Mouse (Mus musculus): ENCODE results near the gene Rhov. TPM values are rescaled to one million over a fixed set of nuclear protein-coding genes. Genes with fewer than 3 reads are reported as not detected.

The Rhov gene
- polyA plus RNA-seq (2015; fragmentation: Nextera tagmentation; extraction: Ambion mirVana) = 47.5 and 53.8 TPM in 2 replicates

DNA sequence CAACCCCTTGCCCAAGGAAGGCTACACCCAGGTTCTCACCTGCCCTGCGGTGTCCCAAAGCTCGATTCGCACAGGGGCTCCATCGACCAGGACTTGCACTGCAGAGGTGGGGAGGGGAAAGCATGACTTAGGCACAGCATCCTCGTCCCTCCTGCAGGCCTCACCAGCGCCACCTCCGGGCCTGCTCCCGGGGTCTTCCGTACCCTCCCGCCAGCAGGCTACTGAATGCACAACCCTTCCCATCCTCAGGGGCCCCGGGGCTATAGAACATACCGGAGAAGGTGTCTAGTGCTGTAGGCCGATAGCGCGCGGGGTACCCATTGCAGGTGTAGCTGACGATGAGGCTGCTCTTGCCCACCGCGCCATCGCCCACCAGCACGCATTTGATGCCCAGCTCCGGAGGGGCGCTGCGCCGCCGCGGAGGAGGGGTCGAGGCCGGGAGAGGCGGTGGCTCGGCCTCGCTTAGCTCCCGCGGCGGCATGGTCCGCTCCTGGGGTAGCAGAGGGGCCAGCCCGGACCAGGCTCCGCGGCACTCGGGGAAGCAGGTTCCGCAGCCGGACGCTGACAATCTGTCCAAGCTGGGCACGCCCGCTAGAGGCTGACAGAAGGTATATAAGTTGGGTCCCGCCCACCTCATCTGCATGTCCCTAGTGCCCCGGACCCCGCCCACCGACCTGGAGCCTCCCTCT, at the start of gene Rhov:
Gene Rhov, minus strand, starts transcription at position 630 of the 689 bp plus-strand sequence.
- no peaks in the 10 kb centered on the region for H3K9me3 ChIP-seq (replicated peaks; ENCODE audit: control insufficient read depth, low read length, poor library complexity, severe bottlenecking)
- no peaks in the 10 kb centered on the region for H3K27me3 ChIP-seq (ENCODE audit: control insufficient read depth, insufficient read depth, low read depth, low read length)
- H3K4me1 ChIP-seq (ENCODE audit: control insufficient read depth, insufficient read depth, low read length) = peaks cover 21% of the 10 kb centered on the region
- peak within 1 kb of the TSS; percentile 85 for H3K27ac ChIP-seq (ENCODE audit: low read length)
- ATAC-seq = peak; percentile 92
- peak within 1 kb of the TSS; percentile 96 for H3K9ac ChIP-seq (ENCODE audit: low read depth, low read length)
- H3K4me3 ChIP-seq (ENCODE audit: low read depth, low read length) = peak within 1 kb of the TSS; percentile 86
- peak within 1 kb of the TSS; percentile 65 for H3K4me2 ChIP-seq (ENCODE audit: low read length)
- whole genome bisulfite sequencing = under 1% methylated on average over 46 of the region's 49 CpGs
- no peaks in the 10 kb centered on the region for H3K36me3 ChIP-seq (ENCODE audit: control insufficient read depth, insufficient read depth, low read length)

DNA sequence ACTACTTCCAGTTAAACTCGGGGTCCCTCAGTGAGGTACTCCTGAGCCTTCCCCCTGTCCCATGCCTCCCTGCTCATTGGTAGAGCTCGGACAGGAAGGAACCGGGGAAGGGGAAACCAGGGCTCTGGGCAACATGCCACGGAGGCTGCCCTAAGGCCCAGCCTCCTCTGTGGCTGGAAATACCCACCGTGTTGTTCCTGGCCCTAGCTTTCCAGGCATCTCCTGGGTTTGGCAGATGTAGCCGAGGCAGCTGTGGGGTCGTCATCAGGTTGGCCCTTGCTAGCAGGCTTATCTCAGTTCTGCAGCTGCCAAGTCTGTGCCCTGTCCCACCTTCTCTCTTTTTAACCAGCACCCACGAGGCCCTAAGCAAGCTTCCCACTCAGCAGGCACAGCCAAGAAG, 49.5 kb upstream of the Rhov start:
- no peak overlapping the region for H3K4me3 ChIP-seq (ENCODE audit: low read depth, low read length)
- H3K27me3 ChIP-seq (ENCODE audit: control insufficient read depth, insufficient read depth, low read depth, low read length) = peaks cover 61% of the 10 kb centered on the region
- no peak for ATAC-seq
- no peaks in the 10 kb centered on the region for H3K9me3 ChIP-seq (replicated peaks; ENCODE audit: control insufficient read depth, low read length, poor library complexity, severe bottlenecking)
- H3K4me2 ChIP-seq (ENCODE audit: low read length) = no peak overlapping the region
- H3K4me1 ChIP-seq (ENCODE audit: control insufficient read depth, insufficient read depth, low read length) = peaks cover 30% of the 10 kb centered on the region
- no peaks in the 10 kb centered on the region for H3K36me3 ChIP-seq (ENCODE audit: control insufficient read depth, insufficient read depth, low read length)
- WGBS = 72% methylated on average over 8 of the region's 8 CpGs
- H3K27ac ChIP-seq (ENCODE audit: low read length) = no peak overlapping the region
- no peak overlapping the region for H3K9ac ChIP-seq (ENCODE audit: low read depth, low read length)

DNA sequence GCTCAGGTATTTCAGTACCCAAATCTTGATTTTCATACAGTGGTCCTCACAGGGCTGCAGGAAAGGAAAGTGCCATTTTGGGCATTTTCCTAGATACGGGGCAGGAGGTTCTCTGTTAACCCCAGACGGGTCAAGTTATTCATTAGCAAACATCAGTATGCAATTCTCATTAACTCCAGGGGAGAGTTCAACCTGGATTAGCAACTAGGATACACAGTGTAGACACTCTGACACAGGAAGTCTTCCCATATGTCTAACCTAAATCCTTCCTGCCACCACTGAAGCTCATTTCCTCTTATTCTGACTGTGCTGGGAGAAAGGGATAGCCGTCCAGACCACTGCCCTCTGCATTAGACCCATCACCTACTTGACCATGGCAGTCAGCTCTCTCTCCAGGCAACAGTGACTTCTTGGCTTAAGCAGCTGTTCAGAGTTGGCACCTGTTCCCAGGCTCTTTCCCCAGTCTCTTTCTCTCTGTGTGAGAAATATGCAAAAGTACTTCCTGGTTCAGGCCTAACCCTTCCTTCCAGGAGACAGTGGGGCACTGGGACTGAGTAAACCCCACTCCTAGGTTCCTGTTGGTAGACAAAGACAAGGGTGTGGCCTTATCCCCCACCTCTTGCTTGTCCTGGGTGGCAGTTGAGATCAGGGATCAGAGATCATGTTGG, 47.1 kb upstream of the Rhov start:
- no peak overlapping the region for H3K4me3 ChIP-seq (ENCODE audit: low read depth, low read length)
- no peak overlapping the region for H3K4me2 ChIP-seq (ENCODE audit: low read length)
- no peak overlapping the region for H3K9ac ChIP-seq (ENCODE audit: low read depth, low read length)
- WGBS = 78% methylated on average over 3 of the region's 3 CpGs
- H3K27ac ChIP-seq (ENCODE audit: low read length) = no peak overlapping the region
- peaks cover 48% of the 10 kb centered on the region for H3K27me3 ChIP-seq (ENCODE audit: control insufficient read depth, insufficient read depth, low read depth, low read length)
- peaks cover 17% of the 10 kb centered on the region for H3K4me1 ChIP-seq (ENCODE audit: control insufficient read depth, insufficient read depth, low read length)
- no peak for ATAC-seq
- H3K9me3 ChIP-seq (replicated peaks; ENCODE audit: control insufficient read depth, low read length, poor library complexity, severe bottlenecking) = no peaks in the 10 kb centered on the region
- no peaks in the 10 kb centered on the region for H3K36me3 ChIP-seq (ENCODE audit: control insufficient read depth, insufficient read depth, low read length)

DNA sequence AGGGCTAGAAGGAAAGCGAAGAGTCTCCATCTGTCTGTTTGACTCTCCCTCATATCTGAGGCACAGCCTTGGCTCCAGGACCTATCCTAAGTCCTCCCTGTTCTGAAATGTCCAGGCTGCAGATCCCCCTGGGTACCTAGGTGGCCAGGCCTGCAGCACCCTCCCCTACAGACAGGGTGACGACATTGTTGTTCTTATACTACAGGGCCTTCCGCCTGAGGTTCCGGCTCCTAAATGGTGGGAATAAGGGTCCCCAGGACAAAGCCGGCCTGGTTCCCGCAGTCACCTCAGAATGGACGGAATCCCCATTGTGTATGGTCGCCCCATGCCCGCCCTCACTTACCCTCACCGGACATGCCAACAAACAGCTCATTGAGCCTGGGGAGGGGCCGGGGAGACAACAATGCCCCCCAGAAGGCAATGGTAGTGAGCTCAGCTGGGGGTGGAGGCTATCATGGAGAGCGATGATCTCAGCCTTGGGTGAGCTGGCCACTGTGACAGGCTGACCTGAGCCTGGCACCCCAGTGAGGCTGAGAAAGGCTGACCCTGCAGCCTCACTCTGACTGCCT, 43.8 kb upstream of the Rhov start:
- no peak overlapping the region for H3K27ac ChIP-seq (ENCODE audit: low read length)
- H3K36me3 ChIP-seq (ENCODE audit: control insufficient read depth, insufficient read depth, low read length) = no peaks in the 10 kb centered on the region
- no peak overlapping the region for H3K9ac ChIP-seq (ENCODE audit: low read depth, low read length)
- no peak for ATAC-seq
- no peaks in the 10 kb centered on the region for H3K4me1 ChIP-seq (ENCODE audit: control insufficient read depth, insufficient read depth, low read length)
- no peak overlapping the region for H3K4me3 ChIP-seq (ENCODE audit: low read depth, low read length)
- no peak overlapping the region for H3K4me2 ChIP-seq (ENCODE audit: low read length)
- H3K9me3 ChIP-seq (replicated peaks; ENCODE audit: control insufficient read depth, low read length, poor library complexity, severe bottlenecking) = no peaks in the 10 kb centered on the region
- H3K27me3 ChIP-seq (ENCODE audit: control insufficient read depth, insufficient read depth, low read depth, low read length) = peaks cover 24% of the 10 kb centered on the region
- WGBS = 60% methylated on average over 12 of the region's 12 CpGs

DNA sequence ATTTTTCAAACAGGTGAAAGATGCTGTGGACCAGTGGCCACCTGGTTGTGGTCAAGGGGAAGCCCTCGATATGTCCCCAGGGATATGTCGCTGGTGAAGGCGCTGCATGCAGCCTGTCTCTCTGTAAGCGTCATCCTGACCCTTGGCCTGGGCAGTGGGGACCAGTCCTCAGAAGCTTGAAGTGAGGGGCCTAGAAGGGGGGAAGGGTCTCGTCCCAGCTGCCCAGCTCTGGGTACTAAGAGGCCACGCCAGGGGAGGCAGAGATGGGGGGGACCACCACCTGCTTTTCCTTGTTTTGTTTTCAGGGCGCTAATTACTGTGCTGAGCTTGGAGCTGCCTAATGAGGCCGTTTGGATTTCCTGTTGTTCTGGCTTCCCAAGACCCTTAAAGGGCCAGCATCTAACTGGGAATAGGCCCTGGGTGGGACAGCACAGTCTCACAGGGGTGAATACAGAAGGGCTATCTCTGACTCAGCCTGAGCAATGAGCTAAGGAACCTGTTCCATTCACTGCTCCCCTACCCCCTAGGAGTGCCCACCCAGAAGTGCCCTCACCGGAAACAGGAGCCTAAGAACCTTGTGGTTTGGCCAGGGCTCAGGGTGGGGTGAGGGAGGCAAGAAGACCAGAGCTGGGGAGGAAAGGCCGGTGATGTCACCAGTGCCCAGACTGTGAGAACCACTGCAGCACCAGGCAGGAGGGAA, 42.9 kb upstream of the Rhov start:
- Histone ChIP-seq H3K27ac (ENCODE audit: low read length) (no peak overlapping the region), H3K9ac (ENCODE audit: low read depth, low read length) (no peak overlapping the region), H3K27me3 (ENCODE audit: control insufficient read depth, insufficient read depth, low read depth, low read length) (peaks cover 21% of the 10 kb centered on the region), H3K4me3 (ENCODE audit: low read depth, low read length) (no peak overlapping the region), H3K36me3 (ENCODE audit: control insufficient read depth, insufficient read depth, low read length) (no peaks in the 10 kb centered on the region), H3K4me1 (ENCODE audit: control insufficient read depth, insufficient read depth, low read length) (no peaks in the 10 kb centered on the region), H3K9me3 (replicated peaks; ENCODE audit: control insufficient read depth, low read length, poor library complexity, severe bottlenecking) (no peaks in the 10 kb centered on the region), H3K4me2 (ENCODE audit: low read length) (no peak overlapping the region)
- ATAC-seq = no peak
- 28% methylated on average over 10 of the region's 10 CpGs for WGBS

DNA sequence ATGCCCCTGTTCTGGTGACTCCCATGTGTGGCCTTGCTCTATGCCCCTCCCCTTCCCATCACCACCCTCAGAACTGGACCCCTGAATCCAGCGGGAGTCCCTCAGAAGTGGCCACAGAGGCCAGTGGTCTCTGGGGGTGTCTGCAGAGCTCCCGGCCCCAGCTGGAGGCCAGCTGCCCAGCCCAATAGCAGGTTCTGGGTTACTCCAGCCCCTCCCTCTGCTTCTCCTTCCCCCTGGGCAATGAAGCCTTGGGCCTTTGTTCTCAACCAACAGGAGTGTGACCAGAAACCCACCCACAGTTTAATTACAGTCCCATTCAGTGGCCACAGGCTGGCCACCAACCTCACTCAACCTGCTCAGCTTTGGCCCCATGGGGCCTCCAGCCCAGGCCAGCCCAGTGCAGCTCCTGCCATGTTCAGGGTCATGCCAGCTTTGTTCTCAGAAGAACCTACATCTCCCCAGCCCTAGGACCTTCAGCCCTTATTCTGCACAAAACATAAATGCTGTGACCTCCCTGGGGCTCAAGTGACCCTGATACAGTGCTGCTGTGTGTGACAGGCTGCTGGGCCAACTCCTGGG, 41.4 kb upstream of the Rhov start:
- H3K9ac ChIP-seq (ENCODE audit: low read depth, low read length) = no peak overlapping the region
- ATAC-seq = no peak
- no peak overlapping the region for H3K4me2 ChIP-seq (ENCODE audit: low read length)
- no peaks in the 10 kb centered on the region for H3K9me3 ChIP-seq (replicated peaks; ENCODE audit: control insufficient read depth, low read length, poor library complexity, severe bottlenecking)
- no peak overlapping the region for H3K4me3 ChIP-seq (ENCODE audit: low read depth, low read length)
- peaks cover 9% of the 10 kb centered on the region for H3K27me3 ChIP-seq (ENCODE audit: control insufficient read depth, insufficient read depth, low read depth, low read length)
- H3K4me1 ChIP-seq (ENCODE audit: control insufficient read depth, insufficient read depth, low read length) = no peaks in the 10 kb centered on the region
- WGBS = 27% methylated on average over 2 of the region's 2 CpGs
- no peak overlapping the region for H3K27ac ChIP-seq (ENCODE audit: low read length)
- H3K36me3 ChIP-seq (ENCODE audit: control insufficient read depth, insufficient read depth, low read length) = no peaks in the 10 kb centered on the region

DNA sequence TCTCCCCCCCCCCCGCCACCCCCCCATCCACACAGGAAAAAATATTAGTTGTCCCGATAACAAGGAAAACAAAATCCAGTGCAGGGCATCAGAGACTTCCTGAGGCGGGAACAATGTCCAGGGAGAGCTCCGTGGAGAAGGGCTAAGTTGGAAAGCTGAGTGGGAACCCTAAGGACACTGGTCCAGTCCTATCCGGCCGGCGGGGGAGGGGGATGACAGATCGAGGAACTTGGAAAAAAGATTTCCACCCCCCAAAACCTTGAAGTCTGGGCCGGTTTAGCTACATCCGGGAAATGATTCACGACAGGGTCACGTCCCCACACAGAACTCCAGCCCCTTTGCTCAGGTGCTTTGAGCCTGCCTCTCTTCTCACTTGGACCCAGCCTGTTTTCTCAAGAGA, 40.5 kb upstream of the Rhov start:
- Histone ChIP-seq H3K4me2 (ENCODE audit: low read length) (no peak overlapping the region), H3K27ac (ENCODE audit: low read length) (no peak overlapping the region), H3K36me3 (ENCODE audit: control insufficient read depth, insufficient read depth, low read length) (no peaks in the 10 kb centered on the region), H3K9me3 (replicated peaks; ENCODE audit: control insufficient read depth, low read length, poor library complexity, severe bottlenecking) (no peaks in the 10 kb centered on the region), H3K27me3 (ENCODE audit: control insufficient read depth, insufficient read depth, low read depth, low read length) (peaks cover 9% of the 10 kb centered on the region), H3K4me3 (ENCODE audit: low read depth, low read length) (no peak overlapping the region), H3K9ac (ENCODE audit: low read depth, low read length) (no peak overlapping the region), H3K4me1 (ENCODE audit: control insufficient read depth, insufficient read depth, low read length) (no peaks in the 10 kb centered on the region)
- ATAC-seq = no peak
- WGBS = 55% methylated on average over 12 of the region's 12 CpGs

DNA sequence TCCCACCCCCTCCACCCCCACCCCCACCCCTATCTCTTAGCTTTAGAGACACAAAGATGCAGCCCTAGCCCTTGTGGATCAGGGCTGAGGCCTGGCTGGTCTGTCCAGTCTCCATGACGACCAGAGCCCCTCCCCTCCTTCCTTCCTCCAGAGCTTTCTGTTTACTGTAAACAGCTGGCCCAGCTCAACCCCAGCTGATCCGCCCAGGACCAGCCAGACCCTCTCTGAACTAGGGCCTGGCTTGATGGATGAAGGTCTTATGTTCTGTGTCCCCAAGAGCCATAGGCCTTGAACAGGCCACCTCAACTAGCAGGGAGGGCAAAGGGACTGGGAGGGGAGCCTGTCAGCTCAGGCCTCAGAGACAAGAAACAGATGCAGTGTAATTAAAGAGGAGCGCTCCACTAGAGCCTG, 33.7 kb upstream of the Rhov start:
- Histone ChIP-seq H3K9me3 (replicated peaks; ENCODE audit: control insufficient read depth, low read length, poor library complexity, severe bottlenecking) (no peaks in the 10 kb centered on the region), H3K4me2 (ENCODE audit: low read length) (no peak overlapping the region), H3K4me1 (ENCODE audit: control insufficient read depth, insufficient read depth, low read length) (peaks cover 2% of the 10 kb centered on the region), H3K9ac (ENCODE audit: low read depth, low read length) (no peak overlapping the region; the same call in 1 of the 2 replicates), H3K27me3 (ENCODE audit: control insufficient read depth, insufficient read depth, low read depth, low read length) (no peaks in the 10 kb centered on the region), H3K27ac (ENCODE audit: low read length) (no peak overlapping the region), H3K4me3 (ENCODE audit: low read depth, low read length) (no peak overlapping the region), H3K36me3 (ENCODE audit: control insufficient read depth, insufficient read depth, low read length) (no peaks in the 10 kb centered on the region)
- 19% methylated on average over 3 of the region's 3 CpGs for WGBS
- peak; percentile 67 for ATAC-seq

Data from midbrain, embryonic 16.5 days (tissue).